Mouse (Mus musculus) MEL (cell line): ENCODE measurements at regions not wholly inside any gene's neighbourhood (a gene's known extent, or its start where the extent isn't known, plus 50 kb on each side); places are given as distances from the start of the nearest gene placed in this dataset.

Experiments
- DNase-seq: peaks from one replicate; pipeline ENCODE4 v3.0.0; 2011; ENCODE audit warnings: low read depth, low spot score
- H3K27ac ChIP-seq: 2 replicates; pipeline ENCODE4 v1.5.1; 2012; ENCODE audit warnings: low read depth, mild to moderate bottlenecking, control low read depth, low read length, moderate library complexity; ENCODE audit not compliant: control insufficient read depth
- H3K27me3 ChIP-seq, 2 experiments: fragments of 150-350 bp in 1 of 2; sonication (generic) in 1 of 2; 2 replicates each; pipeline ENCODE4 v1.6.1; 2012; ENCODE audit warnings: low read length in 2 of 2, mild to moderate bottlenecking in 2 of 2, improper control_type of control experiment in 1 of 2, moderate library complexity in 1 of 2; ENCODE audit not compliant: insufficient read depth in 2 of 2, control insufficient read depth in 1 of 2
- H3K36me3 ChIP-seq, 2 experiments: 2 replicates each; pipeline ENCODE4 v1.6.1; 2012 to 2014; ENCODE audit warnings: low read length in 2 of 2, improper control_type of control experiment in 1 of 2, inconsistent platforms in 1 of 2, mild to moderate bottlenecking in 1 of 2; ENCODE audit not compliant: insufficient read depth in 2 of 2, control insufficient read depth in 1 of 2
- H3K4me1 ChIP-seq, 2 experiments: fragments of 150-350 bp in 1 of 2; sonication (generic) in 1 of 2; 2 replicates each; pipeline ENCODE4 v1.6.1; 2012; ENCODE audit warnings: low read length in 2 of 2, improper control_type of control experiment in 1 of 2, mild to moderate bottlenecking in 1 of 2; ENCODE audit not compliant: insufficient read depth in 2 of 2, control insufficient read depth in 1 of 2
- H3K4me3 ChIP-seq, 2 experiments: fragments of 150-350 bp in 1 of 2; sonication (generic) in 1 of 2; 2 replicates each; pipeline ENCODE4 v1.5.1; 2012; ENCODE audit warnings: low read depth in 2 of 2, low read length in 2 of 2, mild to moderate bottlenecking in 2 of 2, moderate library complexity in 2 of 2, control low read depth in 1 of 2, improper control_type of control experiment in 1 of 2; ENCODE audit not compliant: control insufficient read depth in 1 of 2, insufficient read depth in 1 of 2
- H3K79me2 ChIP-seq: 2 replicates; pipeline ENCODE4 v1.6.1; 2012; ENCODE audit warnings: mild to moderate bottlenecking, low read length, moderate library complexity; ENCODE audit not compliant: control insufficient read depth, poor library complexity, insufficient read depth
- H3K9ac ChIP-seq: 2 replicates; pipeline ENCODE4 v1.6.1; 2012; ENCODE audit warnings: low read depth, mild to moderate bottlenecking, control low read depth, low read length, moderate library complexity; ENCODE audit not compliant: control insufficient read depth, poor library complexity, severe bottlenecking
- H3K9me3 ChIP-seq: fragments of 150-350 bp; sonication (generic); replicated peaks from 2 replicates; pipeline ENCODE4 v1.6.1; 2012; ENCODE audit warnings: mild to moderate bottlenecking, low read length, improper control_type of control experiment, moderate library complexity; ENCODE audit not compliant: insufficient read depth
- EP300 ChIP-seq, 2 experiments: IDR thresholded peaks; 2 replicates each; pipeline ENCODE4 v1.6.1; 2011; ENCODE audit warnings: improper control_type of control experiment in 2 of 2, low read length in 2 of 2, low read depth in 1 of 2, mild to moderate bottlenecking in 1 of 2
- POLR2AphosphoS5 ChIP-seq: IDR thresholded peaks from 2 replicates; pipeline ENCODE4 v1.6.1; 2012; ENCODE audit warnings: low read depth, borderline replicate concordance, mild to moderate bottlenecking, inconsistent platforms, low read length, moderate library complexity, mixed read lengths
- TCF12 ChIP-seq: IDR thresholded peaks from 2 replicates; pipeline ENCODE4 v1.6.1; 2014; ENCODE audit warnings: low read depth, mild to moderate bottlenecking, inconsistent platforms, low read length, improper control_type of control experiment, moderate library complexity
- UBTF ChIP-seq: IDR thresholded peaks from 2 replicates; pipeline ENCODE4 v1.6.1; 2012; ENCODE audit warnings: low read depth, mild to moderate bottlenecking, inconsistent platforms, low read length, improper control_type of control experiment, moderate library complexity, borderline replicate concordance; ENCODE audit not compliant: insufficient read depth

DNA sequence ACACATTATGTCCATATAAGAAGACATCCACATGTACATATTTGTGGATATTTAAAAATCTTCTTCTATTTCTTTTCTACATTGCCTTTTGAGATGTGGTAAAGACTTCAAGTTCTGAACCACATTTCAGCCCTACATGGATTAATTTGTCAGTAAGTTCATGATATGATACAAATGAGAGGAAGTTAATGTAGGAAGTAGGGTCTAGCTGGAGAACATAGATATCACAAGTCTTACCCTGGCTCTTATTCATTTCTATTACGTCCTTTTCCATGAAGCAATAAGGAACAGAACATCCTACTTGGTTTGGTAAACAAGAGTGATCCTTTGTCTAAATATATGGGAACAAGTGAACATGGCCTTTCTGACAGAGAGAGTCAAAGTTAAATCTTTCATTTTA is 375.6 kb downstream of the H2afb1 start:
- peak; percentile 58 for DNase-seq
- no peaks in the 10 kb centered on the region for H3K9me3 ChIP-seq
- H3K27ac ChIP-seq = no peak overlapping the region
- no peaks in the 10 kb centered on the region for H3K79me2 ChIP-seq
- no peak overlapping the region for H3K4me3 ChIP-seq
- TF ChIP-seq TCF12 (0 out of 2 replicates have a peak, but pooled peaks have one; percentile 11), UBTF (no peak), POLR2AphosphoS5 (no peak), EP300 (IDR thresholded peaks at IDR 0.05; ENCODE audit: low read depth in 1 of 2, low read length in 2 of 2) (peak; percentile 10 to 65; a peak in 2 of 4 replicates)
- no peaks in the 10 kb centered on the region for H3K27me3 ChIP-seq
- H3K9ac ChIP-seq = no peak overlapping the region
- H3K36me3 ChIP-seq = 0 out of 4 replicates have a peak, but pooled peaks cover 0 to 2% of the 10 kb centered on the region in 2 experiments
- no peaks in the 10 kb centered on the region for H3K4me1 ChIP-seq
